Mouse (Mus musculus) liver, adult (tissue): ENCODE data around the gene Clcnkb.

ENCODE experiments used
- GATA4 ChIP-seq: IDR thresholded peaks from 2 replicates; pipeline ENCODE4 v1.6.1; 2014; ENCODE audit warnings: mild to moderate bottlenecking, low read length; ENCODE audit not compliant: insufficient replicate concordance

The Clcnkb gene

DNA sequence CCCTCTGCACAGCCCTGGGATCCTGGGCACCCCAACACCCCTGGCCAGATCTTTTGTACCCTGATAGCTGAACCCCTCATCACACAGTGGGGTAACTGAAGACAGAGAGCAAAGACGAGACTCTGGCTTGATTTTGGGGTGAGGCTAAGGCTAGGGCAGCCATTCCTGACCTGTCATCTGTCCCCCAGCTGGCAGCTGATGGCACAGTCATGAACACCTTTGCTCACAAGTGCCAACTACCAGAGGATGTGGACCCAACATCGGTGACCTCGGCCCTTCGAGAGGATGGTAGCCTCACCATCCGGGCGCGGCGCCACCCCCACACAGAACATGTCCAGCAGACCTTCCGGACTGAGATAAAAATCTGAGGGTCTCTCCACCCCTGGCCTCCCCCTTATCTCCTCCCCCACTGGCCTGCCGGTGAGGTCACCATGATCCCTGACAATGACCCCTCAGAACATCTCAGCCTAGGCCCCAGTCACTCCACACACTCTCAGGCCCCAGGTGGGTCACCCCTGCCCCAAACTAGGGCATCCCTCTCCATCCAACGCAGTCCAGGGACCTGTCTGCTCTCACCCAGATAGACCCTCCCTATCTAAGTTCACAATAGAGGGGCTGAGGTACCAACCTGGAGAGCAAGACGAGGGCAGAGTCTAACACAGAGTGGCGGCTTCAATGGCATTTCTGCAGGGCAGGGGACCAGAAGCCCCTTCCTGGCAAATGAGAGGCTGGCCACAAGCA lies 8.0 kb upstream of the Clcnkb start:
- TF ChIP-seq GATA4: no peak

GRCm38 (mm10) chr4:141423288-141423687 lies 7.5 kb upstream of the Clcnkb start:
- no peak for TF ChIP-seq GATA4

DNA sequence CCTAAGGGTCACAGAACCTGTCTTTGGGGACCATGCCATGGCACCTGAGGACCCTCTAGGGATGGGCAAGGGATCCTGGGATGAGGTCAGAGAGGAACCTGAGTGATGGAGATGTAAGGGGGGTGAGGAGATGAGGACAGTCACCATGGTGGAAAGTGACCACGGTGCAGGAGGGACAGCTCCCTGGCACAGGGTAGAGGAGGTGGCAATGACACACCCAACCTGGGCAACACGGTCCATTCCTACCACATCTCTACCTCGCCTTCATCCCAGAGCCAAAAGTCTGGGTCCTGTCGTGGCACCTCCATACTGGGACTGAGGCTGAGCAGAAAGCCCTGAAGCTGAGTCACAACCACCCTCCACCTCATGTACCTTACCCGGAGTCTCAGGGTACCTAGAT lies 7.0 kb upstream of the Clcnkb start:
- no peak for TF ChIP-seq GATA4

- TF ChIP-seq GATA4: no peak
Observed at GRCm38 (mm10) chr4:141421423-141421822, 5.6 kb upstream of the Clcnkb start.

DNA sequence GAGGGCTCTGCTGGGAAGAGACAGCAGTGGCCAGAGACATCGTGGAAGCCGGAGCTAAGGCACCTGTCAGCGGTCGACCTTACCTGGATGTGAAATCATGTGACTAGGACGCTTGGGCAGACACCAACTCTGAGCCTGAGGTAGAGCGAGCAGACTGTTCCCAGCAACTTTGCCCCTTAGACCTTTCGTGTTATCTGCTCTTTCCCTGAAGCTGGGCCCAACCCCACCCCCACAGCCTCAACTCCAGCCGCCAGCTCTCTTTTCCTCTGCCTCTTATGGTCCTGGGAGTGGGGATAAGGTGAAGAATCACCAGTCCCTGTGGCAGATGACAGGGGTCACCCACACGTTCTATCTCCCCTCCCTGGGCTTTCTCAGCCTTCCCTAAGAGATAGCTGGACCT lies 5.1 kb upstream of the Clcnkb start:
- no peak for TF ChIP-seq GATA4

DNA sequence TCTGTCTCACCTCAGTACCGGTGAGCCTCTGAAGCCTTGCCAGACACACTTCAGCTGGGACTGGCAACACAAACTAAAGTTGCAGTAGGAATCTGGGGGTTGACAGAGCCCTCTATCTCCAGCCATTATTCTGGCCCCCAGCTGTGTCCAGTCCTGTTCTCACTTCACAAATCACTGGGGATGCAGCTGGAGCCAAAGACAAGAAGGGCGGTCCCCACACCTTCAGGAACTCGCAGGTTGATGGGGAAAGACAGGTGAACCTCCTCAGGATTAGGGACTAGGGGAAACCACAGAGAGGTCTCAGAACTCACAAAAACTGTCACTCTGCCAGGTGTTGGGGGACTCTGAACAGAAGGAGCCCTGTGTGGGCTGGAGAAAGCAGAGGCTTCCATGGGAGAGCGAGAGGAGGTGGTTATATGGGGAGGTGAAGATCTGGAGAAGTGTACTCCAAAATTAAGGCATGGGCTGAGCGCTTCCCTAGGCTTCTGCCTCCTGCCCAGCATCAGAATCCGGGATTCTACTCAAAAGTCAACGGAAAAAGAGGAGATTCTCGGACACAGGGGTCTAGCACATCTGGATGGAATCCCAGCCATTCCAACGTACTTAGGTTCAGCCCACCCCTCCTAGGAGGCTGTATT lies 4.5 kb upstream of the Clcnkb start, which contains the start of gene Hspb7:
Hspb7 (plus strand) TSS at position 588 of the 638 bp plus-strand sequence.
- TF ChIP-seq GATA4: no peak

- TF ChIP-seq GATA4: no peak
Observed at GRCm38 (mm10) chr4:141419398-141420191, 3.8 kb upstream of the Clcnkb start.

DNA sequence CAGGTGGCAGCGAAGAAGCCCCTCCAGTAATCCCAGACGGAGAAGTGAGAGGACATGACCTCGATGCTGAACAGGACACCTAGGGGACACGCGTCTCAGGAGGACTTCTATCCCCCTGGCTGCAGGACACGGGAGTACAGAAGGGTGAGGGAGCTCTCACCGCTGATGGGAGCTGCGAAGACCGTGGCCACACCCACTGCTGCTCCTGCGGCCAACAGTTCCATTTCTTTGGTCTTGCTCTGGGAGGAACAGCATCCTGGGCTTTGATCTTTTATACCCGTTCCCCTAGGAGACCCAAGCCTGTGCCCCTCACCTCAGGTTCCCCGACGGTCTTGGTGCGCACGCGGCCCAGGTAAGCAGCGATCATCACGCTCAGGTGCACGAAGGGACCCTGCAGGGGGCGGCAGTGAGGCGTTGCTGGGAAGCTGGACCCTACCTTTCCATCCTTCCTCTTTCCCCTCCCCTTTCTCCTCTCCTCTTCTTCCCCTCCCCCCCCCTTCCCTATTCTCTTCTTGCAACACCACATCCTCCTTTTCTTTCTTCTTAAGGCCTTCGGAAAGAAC lies 4.3 kb downstream of the Clcnkb start:
- TF ChIP-seq GATA4: no peak

DNA sequence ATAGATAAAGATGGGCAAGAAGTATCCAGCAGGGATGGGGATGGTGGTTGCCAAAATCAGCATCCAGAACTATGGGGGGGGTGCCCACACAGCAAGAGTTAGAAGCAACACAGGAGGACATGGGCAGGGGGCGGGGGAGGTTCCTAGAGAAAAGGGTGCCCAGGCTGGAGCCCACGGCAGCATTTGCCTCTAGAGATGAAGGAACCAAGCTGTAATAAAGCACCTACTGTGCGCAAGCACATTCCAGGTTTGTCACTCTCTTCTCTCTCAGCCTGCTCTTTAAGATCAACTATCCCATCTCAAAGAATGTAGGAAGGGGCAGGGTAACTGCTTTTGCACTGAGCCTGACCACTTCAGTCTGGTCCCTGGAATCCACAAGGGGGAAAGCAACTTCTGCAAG lies 7.2 kb downstream of the Clcnkb start:
- TF ChIP-seq GATA4: no peak

DNA sequence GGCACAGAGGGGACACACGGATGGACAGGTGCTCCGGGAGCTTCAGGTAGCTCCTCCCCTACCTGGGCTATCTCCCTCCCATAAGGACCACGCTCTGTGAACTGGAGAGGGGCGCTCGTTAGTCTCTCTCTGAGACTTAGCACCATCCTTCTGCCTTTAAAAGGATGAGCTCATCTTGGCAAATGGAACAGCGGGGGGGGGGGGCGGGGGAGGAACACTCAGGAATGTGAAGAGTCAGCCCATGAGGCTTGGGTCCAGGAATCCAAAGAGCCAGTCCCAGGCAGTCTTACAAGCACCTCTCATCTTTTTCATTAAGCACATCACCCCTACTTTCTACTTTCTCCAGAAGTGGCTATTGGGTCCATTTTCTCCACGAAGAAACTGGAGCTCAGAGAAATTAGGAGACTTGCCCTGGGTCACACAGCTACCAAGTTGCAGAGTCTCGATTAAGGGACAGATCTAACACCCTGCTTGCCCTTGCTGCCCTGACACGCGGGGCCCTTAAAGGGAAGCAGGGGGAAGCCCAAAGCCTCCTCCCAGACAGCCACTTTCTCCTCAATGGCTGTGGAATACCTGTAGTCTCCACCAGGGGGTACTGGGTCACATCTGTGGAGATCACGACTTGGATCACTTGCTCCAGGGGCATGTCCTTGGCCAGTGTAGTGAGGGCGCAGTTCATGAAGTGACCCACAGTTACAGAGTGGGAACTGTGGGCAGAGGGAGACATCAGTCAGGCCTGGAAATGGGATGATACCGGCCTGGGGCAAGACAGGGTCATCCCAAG lies 9.1 kb downstream of the Clcnkb start:
- TF ChIP-seq GATA4: no peak

- no peak for TF ChIP-seq GATA4
Observed at GRCm38 (mm10) chr4:141405314-141405622, 10.5 kb downstream of the Clcnkb start.

- TF ChIP-seq GATA4: no peak
Observed at GRCm38 (mm10) chr4:141404518-141405313, 11.1 kb downstream of the Clcnkb start.

DNA sequence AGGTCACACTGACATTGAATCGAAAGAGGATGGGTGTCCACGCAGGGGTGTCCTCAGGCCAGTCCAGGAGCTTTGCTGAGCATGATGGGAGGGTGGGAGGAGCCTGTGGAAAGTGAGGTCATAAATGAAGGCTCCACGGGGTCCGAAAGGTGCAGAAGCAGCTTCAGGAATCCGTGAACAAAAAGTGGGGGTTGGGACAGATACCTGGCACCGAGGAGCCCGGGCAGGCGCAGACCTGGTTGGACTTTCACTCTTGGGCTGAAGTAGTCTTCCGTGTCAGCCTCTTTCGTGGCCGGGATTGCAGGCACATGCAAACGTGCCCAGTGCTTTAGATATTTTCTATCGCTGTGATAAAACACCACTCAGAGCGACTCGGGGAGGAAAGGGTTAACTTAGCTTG lies 15.6 kb downstream of the Clcnkb start:
- TF ChIP-seq GATA4: no peak

GRCm38 (mm10) chr4:141398545-141398944 lies 17.3 kb downstream of the Clcnkb start, which contains the start of gene Clcnka:
Clcnka (minus strand) TSS chr4:141398724.
- no peak for TF ChIP-seq GATA4

DNA sequence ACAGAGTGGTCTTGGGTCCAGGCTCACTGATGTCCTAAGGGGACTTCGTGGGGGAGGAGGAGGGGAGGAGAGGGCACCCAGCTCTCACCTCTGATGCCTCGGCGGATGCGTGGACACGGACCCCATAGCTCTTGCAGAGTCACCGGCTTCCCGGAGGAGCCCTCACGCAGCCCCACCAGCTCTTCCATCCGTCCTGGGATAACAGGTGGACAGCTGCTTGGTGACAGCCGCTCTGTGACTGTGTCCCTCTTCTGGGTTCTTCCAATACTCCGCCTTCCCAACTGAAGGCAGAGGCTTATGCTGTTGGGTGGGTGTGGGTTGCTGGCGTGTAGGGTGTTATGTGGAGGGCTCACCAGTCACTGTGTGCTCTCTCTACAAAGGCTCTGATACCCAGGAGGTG lies 18.0 kb downstream of the Clcnkb start:
- no peak for TF ChIP-seq GATA4

- TF ChIP-seq GATA4: no peak
Observed at GRCm38 (mm10) chr4:141394751-141395150, 21.1 kb downstream of the Clcnkb start.
